Mouse (Mus musculus) urinary bladder, adult 2 months (tissue): ENCODE data around the gene Dvl2. TPM values are rescaled to one million over a fixed set of nuclear protein-coding genes. Genes with fewer than 3 reads are reported as not detected.

Experiments used
- polyA plus RNA-seq: library from polyadenylated mRNA; depleted of rRNA; stranded (reverse); fragments of >200 nt; gene quantifications from 2 replicates; pipeline ENCODE4 v1.2.3, GENCODE M21; 2012; rRNA removed

The Dvl2 gene
- polyA plus RNA-seq, 1 experiment: 11.9 TPM

Other genes with a start within 250 kb of the Dvl2 start
- gene Polr2a, start 242.0 kb upstream of the Dvl2 start, polyA plus RNA-seq: 9.4 and 24.4 TPM in 2 replicates
- 0.07 TPM in 1 of 2 replicates, not detected in the other for gene Slc35g3, start 238.6 kb upstream of the Dvl2 start, polyA plus RNA-seq
- 35.6 and 46.1 TPM in 2 replicates for gene Zbtb4, start 234.7 kb upstream of the Dvl2 start, polyA plus RNA-seq
- gene Chrnb1, start 204.7 kb upstream of the Dvl2 start, polyA plus RNA-seq: 15.6 and 25.0 TPM in 2 replicates
- gene Fgf11, start 198.7 kb upstream of the Dvl2 start, polyA plus RNA-seq: 6.3 and 7.2 TPM in 2 replicates
- 11.5 and 13.2 TPM in 2 replicates for gene Tmem102, start 195.0 kb upstream of the Dvl2 start, polyA plus RNA-seq
- not detected in 2 replicates for gene Gm39566, start 185.3 kb upstream of the Dvl2 start, polyA plus RNA-seq
- gene Spem2, start 182.1 kb upstream of the Dvl2 start, polyA plus RNA-seq: not detected in 2 replicates
- 0.55 and 0.71 TPM in 2 replicates for gene Spem1, start 178.4 kb upstream of the Dvl2 start, polyA plus RNA-seq
- gene Nlgn2, start 162.8 kb upstream of the Dvl2 start, polyA plus RNA-seq: 18.3 and 27.7 TPM in 2 replicates
- 202 and 261 TPM in 2 replicates for gene Tmem256, start 162.1 kb upstream of the Dvl2 start, polyA plus RNA-seq
- gene Plscr3, start 154.2 kb upstream of the Dvl2 start, polyA plus RNA-seq: 104 and 110 TPM in 2 replicates
- gene Tnk1, start 141.9 kb upstream of the Dvl2 start, polyA plus RNA-seq: 15.2 and 15.4 TPM in 2 replicates
- not detected in 2 replicates for gene Tmem95, start 122.6 kb upstream of the Dvl2 start, polyA plus RNA-seq
- 11.8 and 13.8 TPM in 2 replicates for gene Kctd11, start 119.2 kb upstream of the Dvl2 start, polyA plus RNA-seq
- 2.0 and 2.5 TPM in 2 replicates for gene Acap1, start 105.1 kb upstream of the Dvl2 start, polyA plus RNA-seq
- 1.1 and 1.3 TPM in 2 replicates for gene 2810408A11Rik, start 99.6 kb upstream of the Dvl2 start, polyA plus RNA-seq
- 43.4 and 47.8 TPM in 2 replicates for gene Neurl4, start 99.5 kb upstream of the Dvl2 start, polyA plus RNA-seq
- gene Gps2, start 86.7 kb upstream of the Dvl2 start, polyA plus RNA-seq: 56.3 and 63.2 TPM in 2 replicates
- gene Eif5a, start 78.6 kb upstream of the Dvl2 start, polyA plus RNA-seq: 565 and 624 TPM in 2 replicates
- 3.7 and 6.2 TPM in 2 replicates for gene Ybx2, start 64.8 kb upstream of the Dvl2 start, polyA plus RNA-seq
- gene Slc2a4, start 52.4 kb upstream of the Dvl2 start, polyA plus RNA-seq: 146 and 167 TPM in 2 replicates
- gene Cldn7, start 35.8 kb upstream of the Dvl2 start, polyA plus RNA-seq: 67.1 and 69.1 TPM in 2 replicates
- gene Ctdnep1, start 19.4 kb upstream of the Dvl2 start, polyA plus RNA-seq: 82.0 and 95.4 TPM in 2 replicates
- 57.6 and 61.4 TPM in 2 replicates for gene Elp5, start 18.1 kb upstream of the Dvl2 start, polyA plus RNA-seq
- 374 and 440 TPM in 2 replicates for gene Gabarap, start 9.5 kb upstream of the Dvl2 start, polyA plus RNA-seq
- gene Phf23, start 4.8 kb upstream of the Dvl2 start, polyA plus RNA-seq: 35.8 and 36.4 TPM in 2 replicates
- gene Acadvl, start 14.8 kb downstream of the Dvl2 start, polyA plus RNA-seq: 95.7 and 100 TPM in 2 replicates
- 28.0 and 31.9 TPM in 2 replicates for gene Dlg4, start 16.3 kb downstream of the Dvl2 start, polyA plus RNA-seq
- 0.07 TPM in 1 of 2 replicates, not detected in the other for gene Asgr1, start 53.5 kb downstream of the Dvl2 start, polyA plus RNA-seq
- gene Asgr2, start 92.0 kb downstream of the Dvl2 start, polyA plus RNA-seq: 2.0 and 2.5 TPM in 2 replicates
- gene Mgl2, start 129.7 kb downstream of the Dvl2 start, polyA plus RNA-seq: 41.3 and 51.9 TPM in 2 replicates
- gene Clec10a, start 155.6 kb downstream of the Dvl2 start, polyA plus RNA-seq: 39.6 and 49.2 TPM in 2 replicates
- 3.0 and 4.8 TPM in 2 replicates for gene Slc16a11, start 212.2 kb downstream of the Dvl2 start, polyA plus RNA-seq
- gene Slc16a13, start 220.5 kb downstream of the Dvl2 start, polyA plus RNA-seq: 7.0 and 8.5 TPM in 2 replicates
- 4.0 and 4.1 TPM in 2 replicates for gene Bcl6b, start 229.2 kb downstream of the Dvl2 start, polyA plus RNA-seq
- 55.2 and 69.0 TPM in 2 replicates for gene 0610010K14Rik, start 237.3 kb downstream of the Dvl2 start, polyA plus RNA-seq
- gene Gm21988, start 239.2 kb downstream of the Dvl2 start, polyA plus RNA-seq: 7.4 and 8.7 TPM in 2 replicates
- 128 and 143 TPM in 2 replicates for gene Rnasek, start 239.2 kb downstream of the Dvl2 start, polyA plus RNA-seq